Mouse (Mus musculus) retina, postnatal 7 days (tissue): Measurements from ENCODE around the gene Ang2.
A peak's percentile ranks its signal among the peaks of the same experiment; 100 is the strongest.
"Not testable (repeated sequence)": the region's sequence is repeated elsewhere in the genome, so short reads cannot be mapped to it uniquely, and the experiment has no call there.

Source experiments
- DNase-seq: peaks from one replicate; pipeline ENCODE4 v3.0.0-alpha.2; 2012; ENCODE audit warnings: low read depth, low spot score

Ang2 gene

GRCm38 (mm10) chr14:51199098-51200023 lies at the start of gene Ang2:
Gene Ang2, minus strand, starts transcription at chr14:51199148.
- no peak for DNase-seq

GRCm38 (mm10) chr14:51247736-51248135 lies 48.8 kb upstream of the Ang2 start:
- no peak for DNase-seq

GRCm38 (mm10) chr14:51240899-51241298 lies 42.0 kb upstream of the Ang2 start:
- peak; percentile 2 for DNase-seq

DNA sequence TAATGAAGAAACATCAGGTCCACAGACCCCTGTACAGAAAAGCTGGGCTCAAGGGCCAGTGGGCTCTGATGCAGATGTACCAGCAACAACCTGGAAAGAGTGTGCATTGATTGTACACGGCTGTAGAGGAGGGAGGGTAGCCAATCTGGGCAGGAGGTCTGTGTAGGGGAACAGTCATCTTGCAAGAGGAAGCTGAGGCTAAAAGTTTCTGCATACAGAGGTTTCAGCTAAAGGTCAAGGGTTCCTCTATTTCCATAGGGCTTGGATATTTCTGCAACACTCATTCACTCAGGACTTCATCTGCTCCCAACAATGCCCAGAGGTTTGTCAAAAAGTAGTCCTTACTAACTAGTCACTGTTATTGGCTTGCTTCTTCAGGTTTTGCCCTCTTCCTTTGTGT lies 38.5 kb upstream of the Ang2 start:
- not testable (repeated sequence) for DNase-seq

GRCm38 (mm10) chr14:51229657-51230056 lies 30.7 kb upstream of the Ang2 start:
- not testable (repeated sequence) for DNase-seq

- DNase-seq: not testable (repeated sequence)
These were observed 21.1 kb upstream of the Ang2 start for GRCm38 (mm10) chr14:51220075-51220474.

GRCm38 (mm10) chr14:51203115-51203514 lies 4.2 kb upstream of the Ang2 start, which contains the start of gene Ear14:
Gene Ear14, plus strand, starts transcription at chr14:51203391.
- DNase-seq: no peak

GRCm38 (mm10) chr14:51200466-51200865 lies 1.5 kb upstream of the Ang2 start:
- no peak for DNase-seq

DNA sequence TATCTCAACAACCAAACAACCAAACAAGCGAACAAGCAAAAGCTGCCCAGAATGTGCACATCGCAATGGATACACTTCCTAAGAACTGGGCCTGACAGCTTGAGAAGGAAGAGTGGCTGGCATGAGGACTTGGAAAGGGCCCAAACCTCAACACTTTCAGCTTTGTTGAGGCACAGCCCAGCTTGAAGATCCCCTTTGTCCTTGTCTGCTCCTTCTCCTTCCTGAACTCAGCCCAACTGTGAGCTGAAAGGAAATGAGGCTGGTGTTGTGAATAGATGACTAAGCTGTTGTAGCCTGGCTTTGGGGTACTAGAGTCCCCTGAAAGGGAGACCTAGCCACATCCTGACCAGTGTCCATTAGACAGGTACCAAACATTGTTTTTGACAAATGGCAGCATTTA lies 1.1 kb upstream of the Ang2 start:
- DNase-seq: no peak

DNA sequence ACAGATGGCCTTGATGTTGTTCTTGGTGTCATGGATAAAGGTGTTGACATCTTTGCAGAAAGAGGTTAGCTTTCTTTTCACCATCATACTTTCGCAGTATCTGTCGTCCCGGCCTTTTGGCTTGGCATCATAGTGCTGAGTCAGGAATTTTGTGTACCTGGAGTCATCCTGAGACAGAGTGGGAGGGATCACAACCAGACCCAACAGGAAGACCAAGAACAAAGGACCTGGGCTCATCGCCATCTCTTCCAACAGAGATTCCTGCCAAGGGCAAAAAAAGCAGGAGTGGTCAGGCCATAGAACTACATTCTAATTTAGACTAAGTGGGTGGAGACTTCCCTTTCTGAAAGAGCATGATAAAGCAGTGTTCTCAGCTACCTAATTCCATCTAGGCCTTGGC lies 3.3 kb downstream of the Ang2 start:
- no peak for DNase-seq

GRCm38 (mm10) chr14:51181051-51181450 lies 17.9 kb downstream of the Ang2 start:
- DNase-seq: not testable (repeated sequence)

- DNase-seq: no peak
These were observed 25.1 kb downstream of the Ang2 start for GRCm38 (mm10) chr14:51173843-51174242.

- DNase-seq: not testable (repeated sequence)
These were observed 26.0 kb downstream of the Ang2 start for GRCm38 (mm10) chr14:51172947-51173346.

- not testable (repeated sequence) for DNase-seq
These were observed 26.7 kb downstream of the Ang2 start for GRCm38 (mm10) chr14:51172095-51172865.

DNA sequence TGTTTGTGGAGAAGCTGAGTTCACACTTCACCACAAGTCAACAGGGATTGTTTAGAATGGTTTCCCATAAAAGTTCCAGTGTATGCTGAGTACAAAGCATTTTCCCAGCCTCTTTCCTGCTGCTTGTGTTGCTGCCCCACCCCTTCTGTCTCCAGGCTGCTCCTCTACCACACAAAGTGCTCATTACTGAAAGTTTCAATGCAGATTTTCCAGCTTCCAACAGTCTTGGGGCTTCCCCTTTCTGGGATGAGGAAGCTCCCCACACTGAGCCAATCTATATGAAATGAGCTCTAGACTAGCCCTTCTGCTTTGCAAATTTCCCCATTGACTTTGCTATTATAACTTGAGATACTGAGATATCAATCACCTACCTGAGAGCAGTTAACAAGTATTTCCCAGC lies 32.9 kb downstream of the Ang2 start:
- DNase-seq: no peak

- DNase-seq: no peak
These were observed 33.5 kb downstream of the Ang2 start for GRCm38 (mm10) chr14:51165435-51165834.

DNA sequence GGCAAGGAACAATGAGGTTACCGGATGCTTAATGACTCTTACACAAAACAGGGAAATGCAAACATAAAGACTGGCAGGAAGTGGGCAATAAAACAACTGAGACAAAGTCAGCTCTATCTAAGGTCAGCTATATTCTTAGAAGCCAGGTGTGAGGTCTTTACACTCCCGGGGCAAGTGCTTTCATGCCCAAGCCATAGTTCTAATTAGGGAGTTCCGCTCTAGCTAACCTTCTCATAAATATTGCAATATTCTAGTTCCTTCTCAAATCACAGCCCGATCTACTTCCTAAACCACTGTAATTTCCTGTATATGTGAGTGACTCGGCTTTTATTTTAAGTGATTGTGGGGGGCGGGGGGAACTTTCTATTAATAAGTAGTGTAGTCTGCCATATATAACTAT lies 35.6 kb downstream of the Ang2 start:
- not testable (repeated sequence) for DNase-seq

DNA sequence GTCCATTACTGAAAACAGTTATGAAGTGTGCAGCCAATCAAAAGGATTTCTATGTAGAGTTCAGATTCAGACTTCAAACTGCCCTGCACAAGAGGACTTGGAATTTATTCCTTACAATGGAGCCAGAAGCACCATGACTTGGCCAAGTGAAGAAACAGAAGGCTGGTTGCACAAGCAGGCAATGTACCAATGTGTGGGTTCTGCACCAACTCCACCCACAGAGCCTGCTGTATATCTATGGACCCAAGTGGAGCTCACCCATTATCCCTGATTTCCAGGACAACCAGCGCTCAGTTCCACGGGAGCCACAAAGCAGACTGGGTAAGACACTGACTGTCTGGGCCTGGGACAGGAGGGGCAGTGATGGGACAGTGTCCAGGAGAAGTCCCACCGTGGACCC lies 37.0 kb downstream of the Ang2 start, which contains the start of gene Rnase2b:
Gene Rnase2b, plus strand, starts transcription at position 285 of the 400 bp plus-strand sequence.
- DNase-seq: not testable (repeated sequence)

- DNase-seq: no peak
These were observed 41.9 kb downstream of the Ang2 start for GRCm38 (mm10) chr14:51157072-51157471.

GRCm38 (mm10) chr14:51156736-51157068 lies 42.2 kb downstream of the Ang2 start:
- no peak for DNase-seq

- DNase-seq: no peak
These were observed 42.8 kb downstream of the Ang2 start for GRCm38 (mm10) chr14:51156056-51156735.
